Mouse (Mus musculus) testis, adult 2 months (tissue): ENCODE results near the gene Fntb.

Experiments used
- CTCF ChIP-seq: fragments of 200-500 bp; IDR thresholded peaks from 2 replicates; pipeline ENCODE4 v1.5.1; 2012; ENCODE audit warnings: low read depth, mild to moderate bottlenecking, inconsistent platforms, low read length, moderate library complexity; ENCODE audit not compliant: control insufficient read depth, insufficient read depth, insufficient replicate concordance
- POLR2A ChIP-seq: fragments of 200-500 bp; IDR thresholded peaks from 2 replicates; pipeline ENCODE4 v1.6.1; 2012; ENCODE audit warnings: low read depth, mild to moderate bottlenecking, inconsistent platforms, low read length, moderate library complexity; ENCODE audit not compliant: control insufficient read depth

DNA sequence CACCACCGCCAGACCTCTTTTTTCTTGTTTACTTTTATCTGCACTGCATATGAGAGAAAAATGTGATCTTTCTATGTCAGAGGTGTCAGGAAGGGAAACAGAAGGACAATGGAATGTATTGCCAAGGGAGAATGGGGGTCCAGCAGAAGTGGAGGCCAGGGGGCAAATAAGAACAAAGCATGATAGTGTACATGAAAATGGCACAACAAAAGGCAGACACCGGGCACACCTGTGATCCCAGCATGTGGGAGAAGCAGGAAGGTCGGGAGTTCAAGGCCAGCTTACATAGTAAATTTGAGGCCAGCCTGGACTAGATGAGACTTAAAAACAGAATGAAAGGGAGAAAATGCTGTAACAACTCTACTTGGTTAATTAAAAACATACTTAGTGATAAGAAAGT lies 153.5 kb downstream of the Fntb start:
- no peak for TF ChIP-seq POLR2A
- TF ChIP-seq CTCF: no peak
